Mouse (Mus musculus) stomach, postnatal 0 days (tissue): ENCODE data around the gene Thbs4. TPM values are rescaled to one million over a fixed set of nuclear protein-coding genes. Genes with fewer than 3 reads are reported as not detected.
A peak's percentile ranks its signal among the peaks of the same experiment; 100 is the strongest.

Experiments
- ATAC-seq: fragments of 200-750 bp; cut with Nextera tagmentation; 2 replicates; pipeline ENCODE4 v1.8.0; 2017; ENCODE audit not compliant: low FRiP score, low TSS enrichment
- DNase-seq: peaks from one replicate; pipeline ENCODE4 v3.0.0-alpha.2; 2016; ENCODE audit warnings: low spot score
- H3K27ac ChIP-seq: fragments of 300-500 bp; sonication (generic); replicated peaks from 2 replicates; pipeline ENCODE4 v1.5.1; 2014; ENCODE audit warnings: mild to moderate bottlenecking, control low read depth
- H3K27me3 ChIP-seq: fragments of 300-500 bp; sonication (generic); 2 replicates; pipeline ENCODE4 v1.6.1; 2014; ENCODE audit warnings: low read length; ENCODE audit not compliant: control insufficient read depth, insufficient read depth
- H3K36me3 ChIP-seq: fragments of 300-500 bp; sonication (generic); 2 replicates; pipeline ENCODE4 v1.6.1; 2014; ENCODE audit warnings: low read length, mixed read lengths; ENCODE audit not compliant: control insufficient read depth, insufficient read depth
- H3K4me1 ChIP-seq: fragments of 300-500 bp; sonication (generic); replicated peaks from 2 replicates; pipeline ENCODE4 v1.6.1; 2014; ENCODE audit warnings: antibody characterized with exemption; ENCODE audit not compliant: control insufficient read depth, insufficient read depth
- H3K4me2 ChIP-seq: fragments of 300-500 bp; sonication (generic); replicated peaks from 2 replicates; pipeline ENCODE4 v1.6.1; 2014; ENCODE audit warnings: low read depth, mild to moderate bottlenecking, control low read depth, moderate library complexity
- H3K4me3 ChIP-seq: fragments of 300-500 bp; sonication (generic); 2 replicates; pipeline ENCODE4 v1.5.1; 2014; ENCODE audit warnings: low read depth, low read length, control low read depth
- H3K9ac ChIP-seq: fragments of 300-500 bp; sonication (generic); 2 replicates; pipeline ENCODE4 v1.6.1; 2014; ENCODE audit warnings: mild to moderate bottlenecking, low read length, control low read depth, mixed read lengths
- H3K9me3 ChIP-seq: fragments of 300-500 bp; sonication (generic); 2 replicates; pipeline ENCODE4 v1.6.1; 2016; ENCODE audit warnings: low read length; ENCODE audit not compliant: control insufficient read depth
- CTCF ChIP-seq: IDR thresholded peaks from 2 replicates; pipeline ENCODE4 v1.5.1; 2016; ENCODE audit warnings: antibody characterized with exemption, low read depth, mild to moderate bottlenecking, moderate library complexity
- EP300 ChIP-seq: optimal IDR thresholded peaks from 2 replicates; pipeline ENCODE3; 2016; ENCODE audit warnings: antibody characterized with exemption
- WGBS: fragments of 180-500 bp; shearing (Covaris S2); extraction: QIAGEN DNeasy Blood & Tissue Kit; methylation state at CpG from one replicate; pipeline ENCODE4 v1.1.7; 2014; 5-methylcytosine and 5-hydroxymethylcytosine counted together
- polyA plus RNA-seq: library from polyadenylated mRNA; unstranded; fragments of >200 nt; fragmentation: Nextera tagmentation; extraction: Ambion mirVana; gene quantifications from 2 replicates; pipeline ENCODE4 v1.2.1, GENCODE M21; 2015

Thbs4 gene
- polyA plus RNA-seq, 1 experiment from 2014 or later, result 0.72 TPM

GRCm38 (mm10) chr13:92735693-92736092, 58.9 kb downstream of the Thbs4 start:
- ATAC-seq, result no peak

GRCm38 (mm10) chr13:92733741-92734140, 60.9 kb downstream of the Thbs4 start:
- Histone ChIP-seq H3K27me3 (no peaks in the 10 kb centered on the region), H3K27ac (no peak overlapping the region), H3K36me3 (no peaks in the 10 kb centered on the region), H3K4me2 (0 out of 2 replicates have a peak overlapping the region, but pooled peaks have one; percentile 11), H3K4me3 (no peak overlapping the region), H3K4me1 (no peaks in the 10 kb centered on the region), H3K9me3 (no peaks in the 10 kb centered on the region), H3K9ac (no peak overlapping the region)
- peak; percentile 11 for DNase-seq
- no peak for ATAC-seq
- TF ChIP-seq EP300, result no peak
- no peak for TF ChIP-seq CTCF
- WGBS, result 78% methylated on average over 11 of the region's 11 CpGs

More at GRCm38 (mm10) chr13:92735693-92736092, 58.9 kb downstream of the Thbs4 start:
- WGBS, result 70% methylated on average over 1 of the region's 1 CpGs
- no peak overlapping the region for H3K4me3 ChIP-seq
- no peaks in the 10 kb centered on the region for H3K4me1 ChIP-seq
- H3K9ac ChIP-seq, result no peak overlapping the region
- no peaks in the 10 kb centered on the region for H3K27me3 ChIP-seq
- DNase-seq, result peak; percentile 1
- TF ChIP-seq EP300, result no peak
- TF ChIP-seq CTCF, result no peak
- H3K36me3 ChIP-seq, result no peaks in the 10 kb centered on the region
- no peak overlapping the region for H3K27ac ChIP-seq
- H3K4me2 ChIP-seq, result no peak overlapping the region
- H3K9me3 ChIP-seq, result no peaks in the 10 kb centered on the region

- TF ChIP-seq EP300 (no peak), CTCF (peak; percentile 69)
- H3K27me3 ChIP-seq, result no peaks in the 10 kb centered on the region
- H3K9ac ChIP-seq, result no peak overlapping the region
- no peaks in the 10 kb centered on the region for H3K9me3 ChIP-seq
- 43% methylated on average over 9 of the region's 9 CpGs for WGBS
- H3K27ac ChIP-seq, result no peak overlapping the region
- no peak overlapping the region for H3K4me3 ChIP-seq
- no peaks in the 10 kb centered on the region for H3K36me3 ChIP-seq
- H3K4me2 ChIP-seq, result peak overlapping the region; percentile 11; the same call in 1 of the 2 replicates
- DNase-seq, result peak; percentile 69
- H3K4me1 ChIP-seq, result no peaks in the 10 kb centered on the region
- peak; percentile 29; the same call in 1 of the 2 replicates for ATAC-seq
These were observed 61.4 kb downstream of the Thbs4 start for GRCm38 (mm10) chr13:92733252-92733651.

DNA sequence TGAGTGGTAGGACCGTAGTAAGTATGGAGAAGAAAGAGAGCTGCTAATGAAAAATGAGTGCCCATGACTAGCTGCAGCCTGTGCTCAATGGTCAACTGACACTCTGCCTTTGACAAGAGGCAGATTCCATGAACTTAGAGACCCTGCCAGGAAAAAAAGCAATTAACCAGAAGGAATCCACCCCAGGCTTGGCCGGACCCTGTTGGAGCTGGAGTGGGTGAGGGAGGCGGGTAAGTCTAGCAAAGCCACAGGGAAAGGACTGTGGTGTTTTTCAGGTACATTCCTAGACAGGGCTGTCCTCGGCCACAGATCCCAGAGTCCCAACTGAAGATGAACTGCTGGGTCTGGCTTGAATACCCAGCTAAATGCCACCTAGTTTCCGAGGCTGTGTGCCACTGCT, 61.8 kb downstream of the Thbs4 start:
- H3K9ac ChIP-seq, result no peak overlapping the region
- no peaks in the 10 kb centered on the region for H3K27me3 ChIP-seq
- H3K4me1 ChIP-seq, result no peaks in the 10 kb centered on the region
- 75% methylated on average over 5 of the region's 5 CpGs for WGBS
- H3K36me3 ChIP-seq, result no peaks in the 10 kb centered on the region
- H3K9me3 ChIP-seq, result no peaks in the 10 kb centered on the region
- TF ChIP-seq CTCF, result no peak
- H3K27ac ChIP-seq, result no peak overlapping the region
- DNase-seq (peak; percentile 10), ATAC-seq (peak; percentile 21; the same call in 1 of the 2 replicates)
- no peak overlapping the region for H3K4me2 ChIP-seq
- H3K4me3 ChIP-seq, result no peak overlapping the region

GRCm38 (mm10) chr13:92731811-92732210, 62.8 kb downstream of the Thbs4 start:
- WGBS, result 78% methylated on average over 6 of the region's 6 CpGs
- no peaks in the 10 kb centered on the region for H3K27me3 ChIP-seq
- ATAC-seq, result no peak
- H3K4me1 ChIP-seq, result no peaks in the 10 kb centered on the region
- H3K4me3 ChIP-seq, result no peak overlapping the region
- H3K9me3 ChIP-seq, result no peaks in the 10 kb centered on the region
- H3K27ac ChIP-seq, result no peak overlapping the region
- H3K4me2 ChIP-seq, result no peak overlapping the region
- peak; percentile 11 for DNase-seq
- H3K36me3 ChIP-seq, result no peaks in the 10 kb centered on the region
- H3K9ac ChIP-seq, result no peak overlapping the region
- TF ChIP-seq CTCF, result no peak
- no peak for TF ChIP-seq EP300

DNA sequence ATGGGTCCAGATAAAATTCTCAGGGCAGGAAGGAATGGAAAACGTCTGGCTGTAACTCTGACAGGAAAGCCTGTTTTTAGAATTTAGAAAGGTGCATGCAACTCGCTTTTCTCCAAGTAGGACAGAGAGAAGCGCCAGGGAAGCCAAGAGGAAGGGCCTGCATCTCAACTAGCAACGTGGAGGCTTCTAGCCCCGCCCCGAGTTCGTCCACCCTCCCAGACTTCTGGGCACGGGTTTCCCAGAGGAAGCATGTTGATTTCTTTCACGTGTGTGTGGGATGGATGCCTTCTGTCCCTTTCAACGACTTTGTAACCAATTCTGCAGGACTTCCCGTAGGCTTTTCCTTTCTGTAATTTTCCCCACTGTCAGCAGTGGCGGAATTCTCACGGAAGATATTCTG, 64.8 kb downstream of the Thbs4 start:
- Histone ChIP-seq H3K9ac (no peak overlapping the region), H3K27ac (no peak overlapping the region), H3K4me1 (no peaks in the 10 kb centered on the region), H3K36me3 (no peaks in the 10 kb centered on the region), H3K4me3 (no peak overlapping the region), H3K27me3 (no peaks in the 10 kb centered on the region), H3K9me3 (no peaks in the 10 kb centered on the region), H3K4me2 (no peak overlapping the region)
- DNase-seq (peak; percentile 12), ATAC-seq (no peak)
- WGBS, result 43% methylated on average over 13 of the region's 13 CpGs
- no peak for TF ChIP-seq CTCF
- TF ChIP-seq EP300, result no peak
